Mouse (Mus musculus) ES-E14 (cell line): ENCODE data around the gene Tnip1. TPM values are rescaled to one million over a fixed set of nuclear protein-coding genes. Genes with fewer than 3 reads are reported as not detected.
"Not testable (repeated sequence)": the region's sequence is repeated elsewhere in the genome, so short reads cannot be mapped to it uniquely, and the experiment has no call there.

ENCODE experiments used
- DNase-seq: peaks from one replicate; pipeline ENCODE4 v3.0.0-alpha.2; 2013; ENCODE audit warnings: low read depth, low spot score
- H3K27ac ChIP-seq: 2 replicates; pipeline ENCODE4 v1.5.1; 2012; ENCODE audit warnings: low read depth, mild to moderate bottlenecking, low read length, moderate library complexity, mixed read lengths; ENCODE audit not compliant: poor library complexity, insufficient read depth, severe bottlenecking
- H3K36me3 ChIP-seq: 2 replicates; pipeline ENCODE4 v1.6.1; 2012; ENCODE audit warnings: mild to moderate bottlenecking, low read length, moderate library complexity, mixed read lengths; ENCODE audit not compliant: control insufficient read depth, poor library complexity, insufficient read depth, severe bottlenecking
- H3K4me1 ChIP-seq, 2 experiments: fragments of 150-350 bp in 1 of 2; sonication (generic) in 1 of 2; 2 replicates each; pipeline ENCODE4 v1.6.1; 2012; ENCODE audit warnings: low read length in 2 of 2, mild to moderate bottlenecking in 1 of 2, mixed read lengths in 1 of 2; ENCODE audit not compliant: control insufficient read depth in 2 of 2, insufficient read depth in 2 of 2, poor library complexity in 1 of 2
- H3K4me3 ChIP-seq, 2 experiments: fragments of 150-350 bp in 1 of 2; sonication (generic) in 1 of 2; 2 replicates each; pipeline ENCODE4 v1.5.1; 2012; ENCODE audit warnings: low read length in 2 of 2, low read depth in 1 of 2, mild to moderate bottlenecking in 1 of 2, mixed read lengths in 1 of 2; ENCODE audit not compliant: insufficient read depth in 1 of 2, poor library complexity in 1 of 2, severe bottlenecking in 1 of 2
- H3K9ac ChIP-seq: 2 replicates; pipeline ENCODE4 v1.6.1; 2012; ENCODE audit warnings: low read depth, mild to moderate bottlenecking, low read length, mixed read lengths; ENCODE audit not compliant: poor library complexity, insufficient read depth, severe bottlenecking
- H3K9me3 ChIP-seq: fragments of 150-350 bp; sonication (generic); 2 replicates; pipeline ENCODE4 v1.6.1; 2012; ENCODE audit warnings: low read depth, mild to moderate bottlenecking, low read length; ENCODE audit not compliant: control insufficient read depth, insufficient read depth
- CHD2 ChIP-seq: IDR thresholded peaks from 2 replicates; pipeline ENCODE4 v1.6.1; 2014; ENCODE audit warnings: mild to moderate bottlenecking, low read depth, low read length, inconsistent platforms
- HCFC1 ChIP-seq: IDR thresholded peaks from 2 replicates; pipeline ENCODE4 v1.6.1; 2012; ENCODE audit warnings: low read length, inconsistent platforms, borderline replicate concordance; ENCODE audit not compliant: insufficient read depth
- MAFK ChIP-seq: IDR thresholded peaks from 2 replicates; pipeline ENCODE4 v1.6.1; 2014; ENCODE audit warnings: mild to moderate bottlenecking, low read depth, low read length, inconsistent platforms; ENCODE audit not compliant: insufficient read depth
- ZC3H11A ChIP-seq: IDR thresholded peaks from 2 replicates; pipeline ENCODE4 v1.6.1; 2012; ENCODE audit warnings: low read depth, mild to moderate bottlenecking, inconsistent platforms, low read length, borderline replicate concordance
- ZNF384 ChIP-seq: IDR thresholded peaks from 2 replicates; pipeline ENCODE4 v1.6.1; 2012; ENCODE audit warnings: low read depth, low read length, inconsistent platforms
- in situ Hi-C, 2 experiments: fragments of 600-800 bp; cut with MboI; formaldehyde crosslinking; loops; one replicate each; pipeline ENCODE4 v1.15.1; 2025; ENCODE audit warnings: low sequenced_read_pairs in 2 of 2, inconsistent platforms in 1 of 2; ENCODE audit not compliant: unreplicated experiment in 2 of 2
- total RNA-seq: library from RNA; depleted of rRNA; stranded (reverse); fragments of 300-350 nt; gene quantifications from 2 replicates; pipeline ENCODE4 v1.2.3, GENCODE M21; 2012

Tnip1 gene
- total RNA-seq, 1 experiment, result 14.3 TPM

DNA sequence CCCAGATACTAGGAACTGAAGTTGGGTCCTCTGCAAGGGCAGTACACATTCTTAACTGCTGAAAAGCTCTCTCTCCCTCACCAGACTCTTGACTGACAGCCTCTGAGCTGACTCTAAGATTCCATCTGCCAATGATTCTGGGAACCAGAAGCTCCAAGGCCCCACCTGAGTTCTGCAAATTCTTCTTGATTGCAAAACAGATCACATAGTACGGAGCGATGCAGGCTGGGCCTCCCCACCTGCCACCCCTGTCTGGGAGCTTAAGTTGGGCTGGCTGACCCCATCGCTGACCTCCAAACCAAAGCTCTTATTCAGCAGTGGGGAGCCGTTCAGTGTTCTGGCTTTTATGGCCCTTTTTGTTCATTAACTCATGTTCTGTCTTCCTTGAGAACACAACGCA lies 65.2 kb downstream of the Tnip1 start:
- H3K9ac ChIP-seq, result no peak overlapping the region
- in situ Hi-C loops, result no loop called here
- TF ChIP-seq ZC3H11A, result no peak
- no peak for TF ChIP-seq HCFC1
- no peaks in the 10 kb centered on the region for H3K4me1 ChIP-seq
- no peaks in the 10 kb centered on the region for H3K36me3 ChIP-seq
- no peak for DNase-seq
- H3K9me3 ChIP-seq, result no peaks in the 10 kb centered on the region
- no peak overlapping the region for H3K4me3 ChIP-seq
- H3K27ac ChIP-seq, result no peak overlapping the region

DNA sequence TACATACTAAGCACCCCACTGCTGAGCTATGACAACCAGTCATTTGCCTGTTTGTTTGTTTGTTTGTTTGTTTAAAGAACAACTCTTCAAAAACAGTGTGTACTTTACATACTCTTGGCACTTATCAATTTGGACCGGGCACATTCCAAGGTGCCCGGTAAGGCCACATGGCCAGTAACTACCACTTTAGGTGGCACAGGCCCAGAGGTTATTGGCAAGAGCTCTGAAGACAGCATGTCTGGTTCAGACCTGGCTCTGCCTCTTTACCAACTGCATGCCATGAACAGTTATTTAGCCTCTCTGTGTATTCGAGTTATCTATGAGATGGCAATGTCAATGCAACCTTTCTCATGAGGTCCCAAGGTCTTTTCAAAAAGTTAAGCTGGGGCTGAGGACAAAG lies 66.1 kb downstream of the Tnip1 start:
- H3K27ac ChIP-seq, DNase-seq, H3K4me1 ChIP-seq, H3K9me3 ChIP-seq, H3K4me3 ChIP-seq, in situ Hi-C loops, H3K36me3 ChIP-seq, H3K9ac ChIP-seq: not testable (repeated sequence)

DNA sequence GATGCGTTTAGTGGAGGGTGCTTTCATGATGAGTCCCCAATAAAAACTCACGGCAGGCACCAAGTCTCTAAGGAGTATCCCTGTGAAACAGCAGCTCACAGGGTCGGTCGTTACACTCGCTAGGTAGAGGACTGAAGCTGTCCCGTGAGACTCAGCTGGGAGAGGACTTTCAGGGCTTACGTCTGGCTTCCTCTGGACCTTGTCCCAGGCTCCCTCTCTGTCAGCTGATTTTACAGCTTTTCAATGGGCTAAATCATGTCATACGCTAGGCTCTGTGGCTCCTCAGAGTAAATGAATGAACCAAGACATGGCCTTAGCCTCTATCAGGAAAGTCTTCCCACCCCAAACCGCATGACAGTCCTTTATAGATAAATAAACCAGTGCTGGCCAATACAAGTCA lies 68.1 kb downstream of the Tnip1 start:
- in situ Hi-C loops, result no loop called here

DNA sequence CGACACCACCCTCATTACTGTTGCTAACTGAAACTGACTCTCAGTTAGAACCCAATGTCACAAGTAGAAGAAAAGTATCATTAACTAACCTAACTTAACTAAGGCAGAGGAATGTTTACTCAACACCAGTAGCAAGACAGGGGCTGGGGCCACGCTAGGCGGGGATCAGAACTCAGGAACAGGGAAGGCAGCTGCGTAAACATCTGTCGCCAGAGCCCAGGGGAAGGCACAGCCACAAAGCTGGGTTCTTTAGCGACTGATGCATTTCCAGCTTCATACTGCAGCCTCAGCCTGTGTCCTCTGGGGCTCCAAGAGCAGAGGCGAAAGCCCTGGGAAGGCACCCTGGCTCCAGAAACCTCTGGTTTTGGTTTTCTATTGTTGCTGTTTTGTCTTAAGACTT lies 70.6 kb downstream of the Tnip1 start:
- Histone ChIP-seq H3K4me3 (no peak overlapping the region), H3K36me3 (no peaks in the 10 kb centered on the region), H3K27ac (no peak overlapping the region), H3K4me1 (0 out of 4 replicates have a peak, but pooled peaks cover 0 to 1% of the 10 kb centered on the region in 2 experiments), H3K9me3 (no peaks in the 10 kb centered on the region), H3K9ac (no peak overlapping the region)
- DNase-seq, result no peak
- TF ChIP-seq CHD2 (no peak), ZNF384 (no peak), MAFK (no peak), ZC3H11A (no peak), HCFC1 (no peak)
- in situ Hi-C loops, result no loop called here

More for the DNA sequence above, 68.1 kb downstream of the Tnip1 start:
- DNase-seq, result no peak
- TF ChIP-seq ZNF384 (no peak), ZC3H11A (no peak)
- Histone ChIP-seq H3K4me1 (no peaks in the 10 kb centered on the region), H3K4me3 (no peak overlapping the region), H3K27ac (no peak overlapping the region), H3K9ac (no peak overlapping the region), H3K36me3 (no peaks in the 10 kb centered on the region), H3K9me3 (no peaks in the 10 kb centered on the region)

DNA sequence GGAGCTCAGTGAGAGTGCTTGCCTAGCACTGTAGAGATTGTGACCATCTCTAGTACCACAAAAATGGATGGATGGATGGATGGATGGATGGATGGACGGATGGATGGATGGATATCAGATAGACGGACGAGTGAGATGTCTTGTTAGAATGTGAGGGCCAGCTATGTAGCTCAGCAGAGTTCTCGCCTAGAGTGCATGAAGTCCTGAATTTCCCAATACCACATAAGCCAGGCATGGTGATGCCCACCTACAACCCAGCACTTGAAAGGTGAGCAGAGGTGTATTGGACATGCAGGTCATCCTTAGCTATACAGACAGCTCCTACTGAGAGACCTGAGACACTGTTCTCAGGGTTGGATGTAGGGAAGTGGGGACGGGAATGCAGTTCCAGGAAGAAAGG lies 71.4 kb downstream of the Tnip1 start:
- Histone ChIP-seq H3K36me3 (no peaks in the 10 kb centered on the region), H3K4me3 (no peak overlapping the region), H3K9ac (no peak overlapping the region), H3K27ac (no peak overlapping the region), H3K4me1 (0 out of 4 replicates have a peak, but pooled peaks cover 0 to 1% of the 10 kb centered on the region in 2 experiments), H3K9me3 (no peaks in the 10 kb centered on the region)
- in situ Hi-C loops, result no loop called here
- TF ChIP-seq ZC3H11A (no peak), CHD2 (no peak), MAFK (no peak), ZNF384 (no peak), HCFC1 (no peak)
- DNase-seq, result no peak
